Mouse (Mus musculus) midbrain, embryonic 15.5 days (tissue): Measurements from ENCODE around the gene Rnaseh2b. TPM values are rescaled to one million over a fixed set of nuclear protein-coding genes. Genes with fewer than 3 reads are reported as not detected.

ENCODE experiments used
- ATAC-seq: fragments of 200-750 bp; cut with Nextera tagmentation; replicated peaks from 2 replicates; pipeline ENCODE4 v1.8.0; 2017; ENCODE audit warnings: moderate TSS enrichment
- H3K27ac ChIP-seq: fragments of 300-500 bp; sonication (generic); 2 replicates; pipeline ENCODE4 v1.5.1; 2015; ENCODE audit warnings: mild to moderate bottlenecking, inconsistent platforms
- H3K27me3 ChIP-seq: fragments of 300-500 bp; sonication (generic); replicated peaks from 2 replicates; pipeline ENCODE4 v1.6.1; 2015; ENCODE audit warnings: inconsistent platforms
- H3K36me3 ChIP-seq: fragments of 300-500 bp; sonication (generic); replicated peaks from 2 replicates; pipeline ENCODE4 v1.6.1; 2015; ENCODE audit warnings: inconsistent platforms
- H3K4me1 ChIP-seq: fragments of 300-500 bp; sonication (generic); 2 replicates; pipeline ENCODE4 v1.6.1; 2015; ENCODE audit warnings: inconsistent platforms
- H3K4me2 ChIP-seq: fragments of 300-500 bp; sonication (generic); 2 replicates; pipeline ENCODE4 v1.6.1; 2015; ENCODE audit warnings: inconsistent platforms, mild to moderate bottlenecking, moderate library complexity
- H3K4me3 ChIP-seq: fragments of 300-500 bp; sonication (generic); 2 replicates; pipeline ENCODE4 v1.5.1; 2015; ENCODE audit warnings: mild to moderate bottlenecking, inconsistent platforms
- H3K9ac ChIP-seq: fragments of 300-500 bp; sonication (generic); 2 replicates; pipeline ENCODE4 v1.6.1; 2015; ENCODE audit warnings: mild to moderate bottlenecking, inconsistent platforms
- H3K9me3 ChIP-seq: fragments of 300-500 bp; sonication (generic); 2 replicates; pipeline ENCODE4 v1.6.1; 2016; ENCODE audit warnings: inconsistent platforms
- WGBS: fragments of 180-500 bp; shearing (Covaris S2); methylation state at CpG from one replicate; pipeline ENCODE4 v1.1.7; 2015; ENCODE audit warnings: mixed read lengths; 5-methylcytosine and 5-hydroxymethylcytosine counted together
- polyA plus RNA-seq: library from polyadenylated mRNA; unstranded; fragments of >200 nt; fragmentation: Nextera tagmentation; extraction: Ambion mirVana; gene quantifications from 2 replicates; pipeline ENCODE4 v1.2.1, GENCODE M21; 2015

Rnaseh2b gene
- polyA plus RNA-seq, 1 experiment from 2014 or later = 23.2 TPM

GRCm38 (mm10) chr14:62324943-62325342 is 32.6 kb downstream of the Rnaseh2b start:
- ATAC-seq = no peak
- WGBS = 91% methylated on average over 5 of the region's 5 CpGs
- Histone ChIP-seq H3K9ac (no peak overlapping the region), H3K4me3 (no peak overlapping the region), H3K36me3 (no peaks in the 10 kb centered on the region), H3K4me1 (no peaks in the 10 kb centered on the region), H3K9me3 (no peaks in the 10 kb centered on the region), H3K27me3 (no peaks in the 10 kb centered on the region), H3K4me2 (no peak overlapping the region), H3K27ac (no peak overlapping the region)

- no peak for ATAC-seq
- Histone ChIP-seq H3K4me3 (no peak overlapping the region), H3K27ac (no peak overlapping the region), H3K9me3 (no peaks in the 10 kb centered on the region), H3K36me3 (no peaks in the 10 kb centered on the region), H3K9ac (0 out of 2 replicates have a peak overlapping the region, but pooled peaks have one; percentile 5), H3K27me3 (no peaks in the 10 kb centered on the region), H3K4me2 (no peak overlapping the region), H3K4me1 (no peaks in the 10 kb centered on the region)
- WGBS = 82% methylated on average over 3 of the region's 3 CpGs
Observed at GRCm38 (mm10) chr14:62326026-62326425, 33.6 kb downstream of the Rnaseh2b start.

- H3K9ac ChIP-seq = no peak overlapping the region
- no peak for ATAC-seq
- H3K36me3 ChIP-seq = no peaks in the 10 kb centered on the region
- no peak overlapping the region for H3K27ac ChIP-seq
- H3K4me1 ChIP-seq = peaks cover 6% of the 10 kb centered on the region
- 11% methylated on average over 2 of the region's 2 CpGs for WGBS
- H3K27me3 ChIP-seq = no peaks in the 10 kb centered on the region
- H3K4me2 ChIP-seq = no peak overlapping the region
- H3K9me3 ChIP-seq = no peaks in the 10 kb centered on the region
- H3K4me3 ChIP-seq = no peak overlapping the region
Observed at GRCm38 (mm10) chr14:62327171-62327570, 34.8 kb downstream of the Rnaseh2b start.

GRCm38 (mm10) chr14:62328606-62329005 is 36.2 kb downstream of the Rnaseh2b start:
- Histone ChIP-seq H3K9ac (no peak overlapping the region), H3K4me3 (no peak overlapping the region), H3K4me1 (peaks cover 17% of the 10 kb centered on the region), H3K4me2 (no peak overlapping the region), H3K9me3 (no peaks in the 10 kb centered on the region), H3K36me3 (no peaks in the 10 kb centered on the region), H3K27ac (no peak overlapping the region), H3K27me3 (no peaks in the 10 kb centered on the region)
- WGBS = 52% methylated on average over 6 of the region's 6 CpGs
- no peak for ATAC-seq

- no peak overlapping the region for H3K4me3 ChIP-seq
- no peaks in the 10 kb centered on the region for H3K9me3 ChIP-seq
- no peak overlapping the region for H3K9ac ChIP-seq
- H3K4me2 ChIP-seq = no peak overlapping the region
- no peak overlapping the region for H3K27ac ChIP-seq
- ATAC-seq = no peak
- 87% methylated on average over 3 of the region's 3 CpGs for WGBS
- H3K36me3 ChIP-seq = no peaks in the 10 kb centered on the region
- H3K27me3 ChIP-seq = no peaks in the 10 kb centered on the region
- H3K4me1 ChIP-seq = peaks cover 17% of the 10 kb centered on the region
Observed at GRCm38 (mm10) chr14:62329631-62330030, 37.2 kb downstream of the Rnaseh2b start.

GRCm38 (mm10) chr14:62331457-62331856 is 39.1 kb downstream of the Rnaseh2b start:
- 0 out of 2 replicates have a peak, but pooled peaks have one; percentile 41 for ATAC-seq
- Histone ChIP-seq H3K4me3 (peak overlapping the region; percentile 93), H3K27ac (peak overlapping the region; percentile 88; the same call in 1 of the 2 replicates), H3K36me3 (no peaks in the 10 kb centered on the region), H3K27me3 (no peaks in the 10 kb centered on the region), H3K4me1 (peaks cover 17% of the 10 kb centered on the region), H3K9me3 (no peaks in the 10 kb centered on the region), H3K9ac (no peak overlapping the region; the same call in 1 of the 2 replicates), H3K4me2 (peak overlapping the region; percentile 84)
- 17% methylated on average over 6 of the region's 6 CpGs for WGBS

GRCm38 (mm10) chr14:62331866-62332619 is 39.7 kb downstream of the Rnaseh2b start:
- Histone ChIP-seq H3K4me2 (peak overlapping the region; percentile 84), H3K36me3 (no peaks in the 10 kb centered on the region), H3K4me1 (peaks cover 17% of the 10 kb centered on the region), H3K27me3 (no peaks in the 10 kb centered on the region), H3K9me3 (no peaks in the 10 kb centered on the region), H3K4me3 (peak overlapping the region; percentile 93), H3K27ac (peak overlapping the region; percentile 88), H3K9ac (peak overlapping the region; percentile 74)
- ATAC-seq = peak; percentile 94
- WGBS = under 1% methylated on average over 62 of the region's 62 CpGs

- Histone ChIP-seq H3K4me3 (no peak overlapping the region), H3K27me3 (no peaks in the 10 kb centered on the region), H3K4me1 (peaks cover 17% of the 10 kb centered on the region), H3K9me3 (no peaks in the 10 kb centered on the region), H3K27ac (no peak overlapping the region), H3K9ac (no peak overlapping the region), H3K36me3 (no peaks in the 10 kb centered on the region), H3K4me2 (no peak overlapping the region)
- no peak for ATAC-seq
- WGBS = 78% methylated on average over 9 of the region's 9 CpGs
Observed at GRCm38 (mm10) chr14:62333909-62334687, 41.7 kb downstream of the Rnaseh2b start.

GRCm38 (mm10) chr14:62339196-62339595 is 46.8 kb downstream of the Rnaseh2b start:
- no peaks in the 10 kb centered on the region for H3K36me3 ChIP-seq
- H3K4me3 ChIP-seq = no peak overlapping the region
- no peak overlapping the region for H3K4me2 ChIP-seq
- no peaks in the 10 kb centered on the region for H3K9me3 ChIP-seq
- 93% methylated on average over 1 of the region's 1 CpGs for WGBS
- ATAC-seq = no peak
- no peaks in the 10 kb centered on the region for H3K27me3 ChIP-seq
- H3K27ac ChIP-seq = no peak overlapping the region
- no peak overlapping the region for H3K9ac ChIP-seq
- H3K4me1 ChIP-seq = no peaks in the 10 kb centered on the region

GRCm38 (mm10) chr14:62341887-62342642 is 49.7 kb downstream of the Rnaseh2b start:
- Histone ChIP-seq H3K9me3 (no peaks in the 10 kb centered on the region), H3K9ac (no peak overlapping the region), H3K27ac (no peak overlapping the region), H3K4me2 (no peak overlapping the region), H3K27me3 (no peaks in the 10 kb centered on the region), H3K4me1 (0 out of 2 replicates have a peak, but pooled peaks cover under 1% of the 10 kb centered on the region), H3K36me3 (no peaks in the 10 kb centered on the region), H3K4me3 (no peak overlapping the region)
- no peak for ATAC-seq
- 72% methylated on average over 8 of the region's 8 CpGs for WGBS

- WGBS = 80% methylated on average over 10 of the region's 10 CpGs
- H3K27ac ChIP-seq = no peak overlapping the region
- H3K36me3 ChIP-seq = no peaks in the 10 kb centered on the region
- 0 out of 2 replicates have a peak, but pooled peaks cover 4% of the 10 kb centered on the region for H3K4me1 ChIP-seq
- ATAC-seq = no peak
- no peaks in the 10 kb centered on the region for H3K9me3 ChIP-seq
- no peak overlapping the region for H3K4me3 ChIP-seq
- no peaks in the 10 kb centered on the region for H3K27me3 ChIP-seq
- no peak overlapping the region for H3K9ac ChIP-seq
- H3K4me2 ChIP-seq = no peak overlapping the region
Observed at GRCm38 (mm10) chr14:62342643-62343144, 50.3 kb downstream of the Rnaseh2b start.

- H3K4me3 ChIP-seq = no peak overlapping the region
- no peaks in the 10 kb centered on the region for H3K27me3 ChIP-seq
- H3K4me2 ChIP-seq = no peak overlapping the region
- H3K36me3 ChIP-seq = no peaks in the 10 kb centered on the region
- ATAC-seq = no peak
- no peak overlapping the region for H3K9ac ChIP-seq
- no peaks in the 10 kb centered on the region for H3K9me3 ChIP-seq
- WGBS = 69% methylated on average over 11 of the region's 11 CpGs
- no peak overlapping the region for H3K27ac ChIP-seq
- 0 out of 2 replicates have a peak, but pooled peaks cover 4% of the 10 kb centered on the region for H3K4me1 ChIP-seq
Observed at GRCm38 (mm10) chr14:62346570-62346969, 54.2 kb downstream of the Rnaseh2b start.
